Mouse (Mus musculus) forebrain, embryonic 10.5 days (tissue): Measurements from ENCODE around the gene Rdh16f2. TPM values are rescaled to one million over a fixed set of nuclear protein-coding genes. Genes with fewer than 3 reads are reported as not detected.
"Not testable (repeated sequence)": the region's sequence is repeated elsewhere in the genome, so short reads cannot be mapped to it uniquely, and the experiment has no call there.

ENCODE experiments used
- DNase-seq: peaks from one replicate; pipeline ENCODE4 v3.0.0-alpha.2; 2017; ENCODE audit warnings: low spot score; ENCODE audit errors: extremely low spot score
- H3K27ac ChIP-seq: fragments of 300-500 bp; sonication (generic); 2 replicates; pipeline ENCODE4 v1.5.1; 2016; ENCODE audit warnings: mild to moderate bottlenecking
- H3K27me3 ChIP-seq: fragments of 300-500 bp; sonication (generic); 2 replicates; pipeline ENCODE4 v1.6.1; 2016; ENCODE audit warnings: mild to moderate bottlenecking; ENCODE audit not compliant: poor library complexity, severe bottlenecking
- H3K36me3 ChIP-seq: fragments of 300-500 bp; sonication (generic); replicated peaks from 2 replicates; pipeline ENCODE4 v1.6.1; 2016; ENCODE audit warnings: mild to moderate bottlenecking, moderate library complexity
- H3K4me1 ChIP-seq: fragments of 300-500 bp; sonication (generic); 2 replicates; pipeline ENCODE4 v1.6.1; 2016
- H3K4me3 ChIP-seq: fragments of 300-500 bp; sonication (generic); 2 replicates; pipeline ENCODE4 v1.5.1; 2016; ENCODE audit warnings: mild to moderate bottlenecking, moderate library complexity
- H3K9me3 ChIP-seq: fragments of 300-500 bp; sonication (generic); 2 replicates; pipeline ENCODE4 v1.6.1; 2016; ENCODE audit warnings: mild to moderate bottlenecking, moderate library complexity
- WGBS: fragments of 180-500 bp; shearing (Covaris S2); methylation state at CpG from one replicate; pipeline ENCODE4 v1.1.7; 2016; 5-methylcytosine and 5-hydroxymethylcytosine counted together
- polyA plus RNA-seq: library from polyadenylated mRNA; unstranded; fragments of >200 nt; fragmentation: Nextera tagmentation; extraction: Ambion mirVana; gene quantifications from 2 replicates; pipeline ENCODE4 v1.2.1, GENCODE M21; 2016

The Rdh16f2 gene
- polyA plus RNA-seq, 1 experiment from 2014 or later: not detected

DNA sequence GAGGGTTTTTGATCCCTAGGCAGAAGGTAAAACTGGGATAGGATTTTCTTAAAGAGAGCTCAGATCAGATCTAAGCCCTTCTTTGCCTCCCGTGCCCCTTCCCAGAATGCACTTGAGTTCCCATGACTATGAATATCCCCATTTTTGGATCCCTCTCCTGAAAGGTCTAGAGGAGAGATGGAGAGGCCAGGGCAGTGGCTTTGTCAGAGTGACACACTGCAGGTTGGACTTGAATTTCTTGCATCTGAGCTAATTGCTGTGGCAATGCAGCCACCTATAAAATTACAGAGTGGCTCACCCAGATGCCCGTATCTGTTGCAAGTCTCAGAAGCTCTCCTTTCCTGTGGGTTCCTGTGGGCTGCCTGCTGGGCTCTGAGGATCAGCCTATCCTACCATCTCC is 31.9 kb downstream of the Rdh16f2 start, which contains the start of gene Sdr9c7:
Gene Sdr9c7, plus strand, starts transcription at position 301 of the 400 bp plus-strand sequence.
- no peak for DNase-seq
- Histone ChIP-seq H3K27me3 (no peaks in the 10 kb centered on the region), H3K9me3 (no peaks in the 10 kb centered on the region), H3K27ac (no peak within 1 kb of the TSS), H3K4me1 (no peaks in the 10 kb centered on the region), H3K4me3 (no peak within 1 kb of the TSS), H3K36me3 (no peaks in the 10 kb centered on the region)
- WGBS: 87% methylated on average over 2 of the region's 2 CpGs

GRCm38 (mm10) chr10:127899783-127900182 is 33.5 kb downstream of the Rdh16f2 start:
- Histone ChIP-seq H3K36me3 (no peaks in the 10 kb centered on the region), H3K4me1 (no peaks in the 10 kb centered on the region), H3K9me3 (no peaks in the 10 kb centered on the region), H3K27ac (no peak overlapping the region), H3K27me3 (no peaks in the 10 kb centered on the region), H3K4me3 (no peak overlapping the region)
- WGBS: 82% methylated on average over 5 of the region's 5 CpGs
- DNase-seq: no peak

DNA sequence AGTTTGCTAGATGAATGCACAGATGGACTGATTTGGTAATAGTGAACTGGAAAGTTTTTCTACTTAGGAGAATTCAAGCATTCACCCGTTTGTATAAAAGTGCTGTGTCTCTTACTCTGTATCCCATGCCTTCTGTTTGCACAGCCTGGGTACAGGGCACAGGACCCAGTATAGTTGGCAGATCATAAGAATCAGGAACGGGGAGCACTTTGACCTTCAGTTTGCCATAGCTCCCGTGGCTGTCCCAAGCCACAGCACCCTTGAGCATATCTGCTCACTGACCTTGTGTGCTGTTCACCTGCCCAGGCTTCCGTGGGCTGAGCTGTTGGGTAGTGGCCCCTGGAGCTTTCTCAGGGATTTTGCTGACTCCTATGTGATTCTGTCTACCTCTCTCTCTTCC is 35.5 kb downstream of the Rdh16f2 start:
- Histone ChIP-seq H3K4me3 (no peak overlapping the region), H3K27ac (no peak overlapping the region), H3K4me1 (peaks cover 3% of the 10 kb centered on the region; the same call in 1 of the 2 replicates), H3K36me3 (no peaks in the 10 kb centered on the region), H3K27me3 (no peaks in the 10 kb centered on the region), H3K9me3 (no peaks in the 10 kb centered on the region)
- WGBS: 89% methylated on average over 4 of the region's 4 CpGs
- DNase-seq: no peak

DNA sequence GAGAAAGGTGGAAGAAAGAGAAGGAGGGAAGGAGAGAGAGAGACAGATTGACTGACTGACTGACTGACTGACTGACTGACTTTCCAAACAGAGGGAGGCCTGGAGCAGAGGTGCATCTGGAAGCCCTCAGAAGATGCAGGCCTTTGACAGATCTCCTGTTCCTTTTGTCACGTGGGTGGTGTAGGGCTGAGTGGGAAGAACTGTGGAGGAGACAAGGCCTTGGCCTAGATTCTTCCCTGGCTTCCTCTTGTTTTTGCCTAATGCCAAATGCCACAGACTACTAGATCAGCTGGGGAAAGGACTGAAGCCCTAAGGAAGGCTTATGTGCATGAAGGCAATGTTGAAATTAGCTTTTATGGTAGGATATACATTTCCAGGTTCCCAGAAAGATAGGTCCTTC is 36.8 kb downstream of the Rdh16f2 start:
- Histone ChIP-seq H3K27me3 (no peaks in the 10 kb centered on the region), H3K9me3 (no peaks in the 10 kb centered on the region), H3K36me3 (no peaks in the 10 kb centered on the region), H3K27ac (no peak overlapping the region), H3K4me3 (no peak overlapping the region), H3K4me1 (peaks cover 3% of the 10 kb centered on the region; the same call in 1 of the 2 replicates)
- no peak for DNase-seq
- 72% methylated on average over 1 of the region's 1 CpGs for WGBS

DNA sequence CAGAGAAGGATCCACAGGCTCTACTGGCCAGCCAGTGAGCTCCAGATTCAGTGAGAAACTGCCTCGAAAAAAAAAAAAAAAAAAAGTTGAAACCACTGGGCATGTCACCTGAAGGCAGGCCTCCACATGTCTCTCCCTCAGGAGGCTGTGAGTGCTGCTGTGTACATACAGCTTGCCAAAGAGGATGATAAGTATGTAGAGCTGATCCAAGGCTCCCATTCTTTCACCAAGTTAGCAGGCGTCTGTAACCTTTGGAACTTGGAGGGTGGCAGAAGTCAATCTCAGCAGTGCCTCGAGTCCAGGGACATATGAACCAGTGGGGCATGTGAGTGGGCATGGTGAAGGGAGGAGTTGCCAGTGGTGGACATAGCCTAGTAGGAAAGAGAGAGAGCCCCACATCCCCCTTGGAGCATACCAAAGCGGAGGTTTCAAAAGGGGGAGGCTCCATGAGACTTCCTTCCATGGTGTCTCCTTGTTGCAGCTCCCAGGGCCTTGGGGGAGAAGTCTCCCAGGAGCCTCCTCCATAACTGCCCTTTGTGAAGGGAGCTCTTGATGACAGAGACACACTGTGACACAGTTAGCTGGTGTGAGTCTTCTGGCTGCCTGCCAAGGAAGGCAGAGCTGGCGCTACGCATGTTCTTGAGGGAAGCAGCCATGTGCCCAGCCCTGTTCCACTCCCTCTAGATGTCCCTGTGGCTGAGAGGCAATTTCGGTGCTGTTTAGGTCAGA is 38.6 kb downstream of the Rdh16f2 start:
- H3K4me3 ChIP-seq: no peak overlapping the region
- no peaks in the 10 kb centered on the region for H3K9me3 ChIP-seq
- no peaks in the 10 kb centered on the region for H3K36me3 ChIP-seq
- H3K27ac ChIP-seq: 0 out of 2 replicates have a peak overlapping the region, but pooled peaks have one; percentile 31
- H3K27me3 ChIP-seq: no peaks in the 10 kb centered on the region
- DNase-seq: no peak
- H3K4me1 ChIP-seq: peaks cover 3% of the 10 kb centered on the region; the same call in 1 of the 2 replicates
- 80% methylated on average over 7 of the region's 7 CpGs for WGBS

- no peak for DNase-seq
- no peak overlapping the region for H3K27ac ChIP-seq
- no peak overlapping the region for H3K4me3 ChIP-seq
- H3K27me3 ChIP-seq: no peaks in the 10 kb centered on the region
- no peaks in the 10 kb centered on the region for H3K36me3 ChIP-seq
- no peaks in the 10 kb centered on the region for H3K9me3 ChIP-seq
- H3K4me1 ChIP-seq: peaks cover 3% of the 10 kb centered on the region; the same call in 1 of the 2 replicates
- 72% methylated on average over 2 of the region's 2 CpGs for WGBS
Observed at GRCm38 (mm10) chr10:127906138-127906537, 39.9 kb downstream of the Rdh16f2 start.

DNA sequence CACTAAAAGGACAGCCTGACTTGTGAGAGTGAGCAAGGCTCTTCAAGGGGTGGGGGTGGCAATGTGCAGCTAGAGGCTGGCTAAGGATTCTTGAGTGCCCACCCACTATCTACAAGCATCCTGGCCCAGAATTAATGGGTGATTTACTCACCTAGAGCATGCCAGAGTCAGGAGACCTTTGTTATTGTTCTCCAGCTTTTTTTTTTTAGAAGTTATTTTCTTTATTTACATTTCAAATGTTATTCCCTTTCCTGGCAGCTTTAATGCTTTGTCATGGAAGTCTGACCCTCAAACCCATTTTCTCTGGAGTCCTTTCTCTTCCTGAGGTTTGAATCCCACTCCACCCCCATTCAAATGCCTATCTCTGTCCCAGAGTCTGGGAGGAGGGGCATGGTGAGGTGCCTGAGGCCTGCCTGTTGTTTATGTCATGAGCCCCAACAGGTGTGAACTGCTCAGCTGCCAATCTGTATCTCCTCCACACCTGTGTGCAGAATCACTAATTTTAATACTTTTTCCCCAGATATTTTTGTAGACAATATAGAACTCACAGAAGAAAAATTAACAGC is 41.2 kb downstream of the Rdh16f2 start:
- H3K9me3 ChIP-seq: no peaks in the 10 kb centered on the region
- no peak overlapping the region for H3K4me3 ChIP-seq

GRCm38 (mm10) chr10:127915578-127915977 is 49.3 kb downstream of the Rdh16f2 start:
- H3K27ac ChIP-seq: no peak overlapping the region
- H3K27me3 ChIP-seq: no peaks in the 10 kb centered on the region
- no peaks in the 10 kb centered on the region for H3K9me3 ChIP-seq
- no peak overlapping the region for H3K4me3 ChIP-seq
- no peaks in the 10 kb centered on the region for H3K36me3 ChIP-seq
- DNase-seq: no peak
- H3K4me1 ChIP-seq: no peaks in the 10 kb centered on the region
- WGBS: 97% methylated on average over 1 of the region's 1 CpGs

More for the DNA sequence above, 41.2 kb downstream of the Rdh16f2 start:
- DNase-seq: no peak
- Histone ChIP-seq H3K4me1 (peaks cover 3% of the 10 kb centered on the region; the same call in 1 of the 2 replicates), H3K27ac (no peak overlapping the region), H3K36me3 (no peaks in the 10 kb centered on the region), H3K27me3 (no peaks in the 10 kb centered on the region)

DNA sequence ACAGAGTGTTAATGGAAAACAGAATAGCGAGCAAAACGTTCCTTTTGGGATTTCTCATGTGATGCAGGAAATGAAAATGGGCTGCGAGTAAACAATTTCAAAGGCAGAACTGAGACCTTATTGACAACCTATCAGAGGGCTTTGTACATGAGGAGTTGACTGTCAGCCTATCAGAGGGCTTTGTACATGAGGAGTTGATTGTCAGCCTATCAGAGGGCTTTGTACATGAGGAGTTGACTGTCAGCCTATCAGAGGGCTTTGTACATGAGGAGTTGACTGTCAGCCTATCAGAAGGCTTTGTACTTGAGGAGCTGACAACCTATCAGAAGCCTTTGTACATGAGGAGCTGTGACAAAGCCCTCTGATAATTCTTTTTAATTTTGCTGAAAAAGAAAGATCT is 50.9 kb downstream of the Rdh16f2 start:
- H3K27ac ChIP-seq, H3K36me3 ChIP-seq, H3K4me3 ChIP-seq, DNase-seq, H3K27me3 ChIP-seq, H3K4me1 ChIP-seq, H3K9me3 ChIP-seq: not testable (repeated sequence)
- 91% methylated on average over 3 of the region's 3 CpGs for WGBS

DNA sequence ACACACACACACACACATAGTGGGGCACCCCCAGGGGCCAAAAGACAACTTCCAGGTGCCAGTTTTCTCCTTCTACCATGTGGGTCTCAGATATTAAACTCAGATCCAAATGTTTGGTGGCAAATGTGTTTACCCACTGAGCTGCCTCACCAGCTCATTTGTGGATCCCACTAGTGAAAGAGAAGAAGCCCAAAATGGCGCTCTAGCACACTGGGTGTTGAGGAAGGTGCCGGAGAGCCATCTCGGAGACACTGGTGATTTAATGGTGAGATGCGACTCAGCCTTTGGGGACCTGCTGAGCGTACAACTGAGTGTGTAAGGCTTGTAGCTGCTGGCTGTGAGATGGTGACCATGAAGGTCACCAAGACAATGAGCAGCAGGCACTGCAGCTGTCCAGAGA is 51.4 kb downstream of the Rdh16f2 start:
- H3K4me1 ChIP-seq: no peaks in the 10 kb centered on the region
- no peaks in the 10 kb centered on the region for H3K27me3 ChIP-seq
- WGBS: 97% methylated on average over 5 of the region's 5 CpGs
- H3K4me3 ChIP-seq: no peak overlapping the region
- no peak for DNase-seq
- H3K9me3 ChIP-seq: no peaks in the 10 kb centered on the region
- H3K36me3 ChIP-seq: no peaks in the 10 kb centered on the region
- H3K27ac ChIP-seq: no peak overlapping the region

DNA sequence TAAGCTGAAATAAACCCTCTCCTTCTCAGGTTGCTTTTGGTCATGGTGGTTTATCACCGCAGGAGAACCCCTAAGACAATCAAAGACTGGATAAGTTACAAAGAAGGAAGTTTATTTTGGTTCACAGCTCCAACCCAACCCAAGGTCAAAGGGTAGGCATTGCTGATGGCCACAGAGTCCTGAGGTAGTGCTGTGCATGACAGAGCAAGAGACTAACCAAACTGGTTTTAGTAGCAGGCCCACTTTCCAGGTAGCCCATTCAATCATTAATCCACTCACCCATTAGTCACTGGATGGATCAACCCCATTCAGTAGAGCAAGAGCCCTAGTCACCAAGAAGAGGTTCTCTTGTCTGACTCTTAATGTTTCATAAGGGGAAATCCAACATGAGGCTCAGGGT is 56.0 kb downstream of the Rdh16f2 start:
- H3K27me3 ChIP-seq: no peaks in the 10 kb centered on the region
- H3K4me1 ChIP-seq: peaks cover 8% of the 10 kb centered on the region; the same call in 1 of the 2 replicates
- no peaks in the 10 kb centered on the region for H3K36me3 ChIP-seq
- H3K9me3 ChIP-seq: no peaks in the 10 kb centered on the region
- WGBS: 85% methylated on average over 1 of the region's 1 CpGs
- DNase-seq: no peak
- no peak overlapping the region for H3K4me3 ChIP-seq
- no peak overlapping the region for H3K27ac ChIP-seq

DNA sequence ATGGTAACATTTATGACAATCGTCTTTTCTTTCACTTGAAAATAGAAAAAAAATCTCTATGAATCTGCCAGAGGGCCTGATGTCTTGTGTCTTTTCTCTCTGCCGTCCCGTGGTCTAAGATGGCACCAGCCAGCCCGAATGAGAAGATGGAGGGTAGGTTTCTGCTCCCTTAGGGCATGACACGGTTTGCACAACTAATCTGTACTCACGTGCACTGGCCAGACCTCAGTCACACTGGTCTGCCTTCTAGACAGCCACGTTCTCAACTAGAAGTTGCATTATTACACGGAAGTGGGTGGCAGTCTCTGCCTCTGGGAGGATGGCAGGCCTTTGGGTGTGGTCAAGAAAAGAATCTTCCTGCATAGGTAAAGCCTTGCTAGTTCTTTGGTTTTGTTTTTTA is 56.8 kb downstream of the Rdh16f2 start:
- Histone ChIP-seq H3K4me1 (peaks cover 8% of the 10 kb centered on the region; the same call in 1 of the 2 replicates), H3K4me3 (no peak overlapping the region), H3K36me3 (no peaks in the 10 kb centered on the region), H3K27ac (no peak overlapping the region), H3K27me3 (no peaks in the 10 kb centered on the region), H3K9me3 (no peaks in the 10 kb centered on the region)
- DNase-seq: no peak
- WGBS: 87% methylated on average over 8 of the region's 8 CpGs

DNA sequence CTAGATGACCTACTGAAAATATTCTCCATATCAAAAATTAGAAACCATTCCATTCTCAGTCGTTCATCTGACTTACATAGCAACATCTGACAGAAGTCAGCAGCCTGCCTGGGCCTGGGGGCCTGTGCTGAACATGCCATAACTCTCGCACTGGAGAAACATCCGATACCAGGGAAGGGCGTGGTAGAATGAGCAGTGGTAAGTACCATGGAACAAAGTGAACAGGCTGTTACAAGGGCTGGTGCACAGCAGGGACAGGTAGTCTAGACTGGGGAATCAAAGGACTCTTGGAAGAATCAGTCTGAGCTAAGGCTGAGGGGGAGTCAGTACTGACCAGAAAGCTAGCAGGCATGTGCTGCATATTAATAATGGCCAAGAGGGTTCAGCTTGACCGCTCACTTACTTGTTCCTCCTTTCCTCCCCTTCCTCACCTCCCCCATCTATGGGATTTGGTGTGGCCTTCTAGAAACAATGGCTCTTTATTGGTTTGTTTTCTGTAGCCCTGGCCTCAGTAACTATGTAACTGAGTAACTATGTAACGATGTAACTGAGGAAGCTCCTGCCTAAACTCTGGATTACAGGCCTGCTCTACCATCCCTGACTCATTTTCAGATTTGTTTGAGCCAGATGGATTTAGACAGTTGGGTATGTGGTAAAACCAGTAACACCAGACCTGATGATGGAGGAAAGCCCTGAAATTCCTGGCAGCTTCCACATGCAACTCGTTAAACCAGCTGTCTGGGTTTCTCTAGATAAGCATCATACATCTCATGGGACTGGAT is 58.5 kb downstream of the Rdh16f2 start:
- 72% methylated on average over 7 of the region's 7 CpGs for WGBS
- Histone ChIP-seq H3K36me3 (no peaks in the 10 kb centered on the region), H3K27me3 (no peaks in the 10 kb centered on the region), H3K4me3 (no peak overlapping the region), H3K9me3 (peaks cover 3% of the 10 kb centered on the region; the same call in 1 of the 2 replicates), H3K4me1 (peaks cover 8% of the 10 kb centered on the region; the same call in 1 of the 2 replicates), H3K27ac (no peak overlapping the region)
- no peak for DNase-seq
